Mouse (Mus musculus): ENCODE measurements at regions not wholly inside any gene's neighbourhood (a gene's known extent, or its start where the extent isn't known, plus 50 kb on each side); places are given as distances from the start of the nearest gene placed in this dataset.

DNA sequence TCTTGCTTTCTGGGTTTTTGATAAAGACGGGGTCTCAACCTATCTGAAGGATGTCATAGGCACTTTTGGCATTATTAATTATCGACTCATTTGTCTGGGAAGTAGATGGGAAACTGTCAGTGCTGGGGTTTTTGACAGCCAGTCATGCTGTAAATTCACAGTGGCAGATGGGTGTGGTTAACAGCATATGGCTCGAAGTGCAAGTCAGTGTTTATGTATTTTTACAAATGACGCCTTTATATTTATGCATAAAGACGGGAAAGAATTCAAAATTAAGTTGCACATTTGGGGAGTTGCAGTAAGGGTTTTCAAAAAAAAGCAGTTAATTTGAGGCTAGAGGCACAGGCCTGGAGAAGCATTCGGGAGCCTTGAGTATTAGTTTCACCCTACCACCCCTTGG, 206.8 kb upstream of the Cdh5 start:
- 47% methylated on average over 6 of the region's 6 CpGs for WGBS
- Histone ChIP-seq H3K4me3 (ENCODE audit: low read depth, low read length) (no peak overlapping the region), H3K27me3 (ENCODE audit: insufficient read depth, low read length) (no peaks in the 10 kb centered on the region), H3K27ac (ENCODE audit: low read depth, low read length) (no peak overlapping the region), H3K4me1 (ENCODE audit: insufficient read depth) (peaks cover 5% of the 10 kb centered on the region; the same call in 1 of the 2 replicates), H3K4me2 (ENCODE audit: low read depth) (no peak overlapping the region), H3K9me3 (ENCODE audit: low read length) (no peaks in the 10 kb centered on the region), H3K36me3 (ENCODE audit: insufficient read depth) (no peaks in the 10 kb centered on the region), H3K9ac (no peak overlapping the region)
- no peak for TF ChIP-seq CTCF (IDR thresholded peaks at IDR 0.05; ENCODE audit: low read depth)
- peak; percentile 61 for DNase-seq
- ATAC-seq: peak; percentile 60; the same call in 1 of the 2 replicates

DNA sequence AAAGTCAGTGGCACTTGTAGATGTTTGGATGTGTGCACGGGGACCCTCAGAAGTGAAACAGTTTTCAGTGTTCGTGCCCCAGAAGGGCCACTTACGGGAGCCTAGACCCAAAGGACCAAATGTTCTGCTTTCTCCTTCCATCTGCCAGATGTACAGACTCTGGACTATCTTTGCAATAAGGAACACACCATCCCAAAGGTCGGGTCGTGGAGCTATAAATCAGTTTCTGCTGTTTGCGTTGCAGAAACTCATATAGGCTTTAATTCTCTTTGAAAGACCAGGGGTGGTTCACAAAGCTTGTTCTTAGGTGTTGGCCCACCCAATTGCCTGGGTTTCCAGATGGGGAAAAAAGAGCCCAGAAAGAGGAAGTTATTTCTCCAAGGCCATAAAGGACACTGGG, 206.3 kb upstream of the Cdh5 start:
- Histone ChIP-seq H3K27ac (ENCODE audit: low read depth, low read length) (no peak overlapping the region), H3K4me2 (ENCODE audit: low read depth) (no peak overlapping the region), H3K27me3 (ENCODE audit: insufficient read depth, low read length) (no peaks in the 10 kb centered on the region), H3K4me3 (ENCODE audit: low read depth, low read length) (no peak overlapping the region), H3K9ac (no peak overlapping the region), H3K36me3 (ENCODE audit: insufficient read depth) (no peaks in the 10 kb centered on the region), H3K9me3 (ENCODE audit: low read length) (no peaks in the 10 kb centered on the region), H3K4me1 (ENCODE audit: insufficient read depth) (peaks cover 5% of the 10 kb centered on the region; the same call in 1 of the 2 replicates)
- DNase-seq (no peak), ATAC-seq (no peak)
- WGBS: 83% methylated on average over 6 of the region's 6 CpGs
- no peak for TF ChIP-seq CTCF (IDR thresholded peaks at IDR 0.05; ENCODE audit: low read depth)

DNA sequence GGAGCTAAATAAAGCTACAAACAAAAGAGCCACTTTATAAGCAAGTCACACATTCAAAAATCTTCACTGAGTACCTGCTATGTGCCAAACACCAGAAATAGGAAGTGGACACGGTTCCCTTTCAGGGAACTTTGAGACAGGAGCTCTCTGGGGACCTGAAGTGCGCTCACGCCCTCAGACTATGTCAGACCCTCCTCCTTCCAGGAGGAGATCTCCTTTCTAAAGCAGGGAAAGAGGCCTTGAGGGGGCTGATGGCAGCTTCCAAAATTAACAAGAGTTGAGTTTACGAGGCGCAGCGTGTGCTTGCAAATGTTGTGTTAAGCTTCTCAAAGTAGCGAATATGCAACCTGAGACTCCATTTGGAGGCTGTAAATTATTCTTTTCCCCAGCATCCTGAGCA, 204.0 kb upstream of the Cdh5 start:
- peaks cover 5% of the 10 kb centered on the region; the same call in 1 of the 2 replicates for H3K4me1 ChIP-seq (ENCODE audit: insufficient read depth)
- 70% methylated on average over 7 of the region's 7 CpGs for WGBS
- ATAC-seq: no peak
- no peak overlapping the region for H3K4me2 ChIP-seq (ENCODE audit: low read depth)
- no peaks in the 10 kb centered on the region for H3K9me3 ChIP-seq (ENCODE audit: low read length)
- no peak for TF ChIP-seq CTCF (IDR thresholded peaks at IDR 0.05; ENCODE audit: low read depth)
- no peak overlapping the region for H3K9ac ChIP-seq
- no peaks in the 10 kb centered on the region for H3K27me3 ChIP-seq (ENCODE audit: insufficient read depth, low read length)
- H3K36me3 ChIP-seq (ENCODE audit: insufficient read depth): no peaks in the 10 kb centered on the region
- DNase-seq: no peak
- H3K4me3 ChIP-seq (ENCODE audit: low read depth, low read length): no peak overlapping the region
- no peak overlapping the region for H3K27ac ChIP-seq (ENCODE audit: low read depth, low read length)

DNA sequence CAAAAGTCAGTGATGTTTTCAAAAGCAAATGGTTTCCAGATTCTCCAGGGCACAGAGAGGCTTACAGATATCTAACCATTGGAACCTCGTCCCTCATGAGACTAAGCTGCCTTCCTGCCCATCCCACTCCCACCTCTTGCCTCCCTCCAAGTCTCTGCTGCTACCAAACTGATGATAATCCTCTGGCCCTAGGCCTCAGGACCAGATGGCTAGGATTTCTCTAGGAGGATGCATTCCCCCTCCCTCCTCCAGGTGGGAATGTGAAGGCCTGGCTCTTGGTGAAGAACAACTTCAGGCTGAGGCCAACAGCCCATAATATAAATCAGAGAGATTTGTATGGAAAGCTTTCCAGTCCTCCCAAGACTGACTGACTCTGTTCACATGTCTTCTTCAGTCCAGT, 198.9 kb upstream of the Cdh5 start:
- no peak overlapping the region for H3K4me3 ChIP-seq (ENCODE audit: low read depth, low read length)
- TF ChIP-seq CTCF (IDR thresholded peaks at IDR 0.05; ENCODE audit: low read depth): no peak
- ATAC-seq (no peak), DNase-seq (no peak)
- H3K27me3 ChIP-seq (ENCODE audit: insufficient read depth, low read length): no peaks in the 10 kb centered on the region
- no peaks in the 10 kb centered on the region for H3K4me1 ChIP-seq (ENCODE audit: insufficient read depth)
- no peak overlapping the region for H3K9ac ChIP-seq
- no peaks in the 10 kb centered on the region for H3K9me3 ChIP-seq (ENCODE audit: low read length)
- H3K36me3 ChIP-seq (ENCODE audit: insufficient read depth): no peaks in the 10 kb centered on the region
- no peak overlapping the region for H3K4me2 ChIP-seq (ENCODE audit: low read depth)
- 75% methylated on average over 1 of the region's 1 CpGs for WGBS
- H3K27ac ChIP-seq (ENCODE audit: low read depth, low read length): no peak overlapping the region

DNA sequence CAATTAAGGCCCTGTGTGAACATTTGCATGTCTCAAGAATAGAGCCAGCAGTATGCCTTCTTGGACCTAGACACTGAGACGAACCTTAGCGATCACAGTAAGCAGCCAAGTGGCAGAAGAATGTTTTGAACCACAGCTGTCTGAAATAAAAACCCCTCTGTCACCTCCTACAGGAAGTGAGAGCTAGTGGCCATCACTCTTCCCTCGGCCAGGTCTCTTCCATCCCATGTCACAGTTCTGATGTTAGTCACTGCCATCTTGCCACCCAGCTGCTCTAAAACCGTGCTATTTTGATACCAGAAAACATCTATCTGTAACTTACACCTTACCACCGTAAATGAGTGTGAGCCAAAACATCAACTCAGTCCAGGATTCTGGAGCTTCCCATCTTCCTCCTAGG, 197.8 kb upstream of the Cdh5 start:
- TF ChIP-seq CTCF (IDR thresholded peaks at IDR 0.05; ENCODE audit: low read depth): no peak
- no peak overlapping the region for H3K4me3 ChIP-seq (ENCODE audit: low read depth, low read length)
- H3K4me2 ChIP-seq (ENCODE audit: low read depth): no peak overlapping the region
- 83% methylated on average over 5 of the region's 5 CpGs for WGBS
- no peaks in the 10 kb centered on the region for H3K27me3 ChIP-seq (ENCODE audit: insufficient read depth, low read length)
- no peaks in the 10 kb centered on the region for H3K9me3 ChIP-seq (ENCODE audit: low read length)
- H3K9ac ChIP-seq: no peak overlapping the region
- no peak overlapping the region for H3K27ac ChIP-seq (ENCODE audit: low read depth, low read length)
- ATAC-seq (no peak), DNase-seq (no peak)
- H3K36me3 ChIP-seq (ENCODE audit: insufficient read depth): no peaks in the 10 kb centered on the region
- H3K4me1 ChIP-seq (ENCODE audit: insufficient read depth): no peaks in the 10 kb centered on the region

DNA sequence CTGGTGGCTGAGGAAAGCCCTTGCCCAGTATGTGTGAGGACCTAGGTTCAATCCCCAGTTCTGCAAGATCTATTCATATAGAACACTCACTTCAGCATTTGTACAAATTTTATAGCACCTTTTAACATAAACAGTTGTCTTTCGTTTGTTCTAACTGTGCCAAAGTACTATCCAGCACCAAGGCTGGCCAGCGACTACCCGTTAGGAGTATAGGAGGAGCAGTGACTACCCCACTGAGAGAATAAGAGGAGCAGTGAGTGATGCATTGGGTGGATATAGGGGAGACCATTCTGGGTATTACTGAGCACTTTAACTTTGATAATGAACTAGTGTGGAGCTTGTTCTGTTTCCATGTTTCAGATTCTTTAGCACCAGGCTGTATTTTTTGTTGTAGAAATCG, 193.8 kb upstream of the Cdh5 start:
- no peak overlapping the region for H3K27ac ChIP-seq (ENCODE audit: low read depth, low read length)
- H3K4me3 ChIP-seq (ENCODE audit: low read depth, low read length): no peak overlapping the region
- no peak for TF ChIP-seq CTCF (IDR thresholded peaks at IDR 0.05; ENCODE audit: low read depth)
- no peaks in the 10 kb centered on the region for H3K4me1 ChIP-seq (ENCODE audit: insufficient read depth)
- no peak overlapping the region for H3K4me2 ChIP-seq (ENCODE audit: low read depth)
- H3K36me3 ChIP-seq (ENCODE audit: insufficient read depth): no peaks in the 10 kb centered on the region
- no peaks in the 10 kb centered on the region for H3K9me3 ChIP-seq (ENCODE audit: low read length)
- no peak overlapping the region for H3K9ac ChIP-seq
- no peaks in the 10 kb centered on the region for H3K27me3 ChIP-seq (ENCODE audit: insufficient read depth, low read length)
- WGBS: 87% methylated on average over 4 of the region's 4 CpGs
- no peak for DNase-seq
- ATAC-seq: no peak

DNA sequence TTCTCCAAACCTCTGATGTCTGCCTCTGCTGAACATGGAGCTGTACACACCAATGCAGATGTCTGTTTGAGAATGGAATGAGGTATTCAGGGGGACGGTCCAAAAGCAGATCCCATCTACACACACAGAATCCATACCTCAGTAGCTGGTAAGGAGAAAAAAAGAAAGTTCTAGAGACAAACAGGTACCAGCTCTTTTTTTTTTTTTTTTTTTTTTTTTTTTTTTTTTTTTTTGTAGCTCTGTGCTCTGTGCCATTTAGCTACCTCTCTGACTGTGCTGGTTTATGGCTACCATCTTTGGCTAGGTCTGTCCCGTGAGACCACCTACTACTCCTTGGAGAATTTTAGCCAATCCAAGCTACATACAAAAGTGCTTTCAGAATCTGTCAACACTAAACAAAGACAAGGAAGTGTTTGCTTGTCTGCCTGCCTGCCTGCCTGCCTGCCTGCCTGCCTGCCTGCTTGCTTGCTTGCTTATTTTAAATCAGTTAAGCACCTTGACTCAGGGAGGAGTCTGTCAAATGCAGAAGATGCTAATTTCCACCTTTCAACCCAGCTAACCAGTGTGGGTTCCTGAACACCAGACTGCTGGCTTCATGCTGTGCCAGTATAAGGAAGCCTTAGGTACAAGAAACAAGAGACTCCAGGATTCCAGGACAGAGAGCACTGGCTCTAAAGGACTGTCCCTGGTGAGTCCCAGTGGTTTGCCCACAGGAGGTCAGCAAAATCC, 190.0 kb upstream of the Cdh5 start:
- Histone ChIP-seq H3K36me3 (ENCODE audit: insufficient read depth) (no peaks in the 10 kb centered on the region), H3K4me2 (ENCODE audit: low read depth) (no peak overlapping the region), H3K27ac (ENCODE audit: low read depth, low read length) (no peak overlapping the region), H3K4me3 (ENCODE audit: low read depth, low read length) (no peak overlapping the region), H3K9me3 (ENCODE audit: low read length) (no peaks in the 10 kb centered on the region), H3K4me1 (ENCODE audit: insufficient read depth) (no peaks in the 10 kb centered on the region), H3K9ac (no peak overlapping the region), H3K27me3 (ENCODE audit: insufficient read depth, low read length) (no peaks in the 10 kb centered on the region)
- 61% methylated on average over 2 of the region's 2 CpGs for WGBS
- no peak for TF ChIP-seq CTCF (IDR thresholded peaks at IDR 0.05; ENCODE audit: low read depth)
- DNase-seq (no peak), ATAC-seq (no peak)
